In the genomic region with DNA sequence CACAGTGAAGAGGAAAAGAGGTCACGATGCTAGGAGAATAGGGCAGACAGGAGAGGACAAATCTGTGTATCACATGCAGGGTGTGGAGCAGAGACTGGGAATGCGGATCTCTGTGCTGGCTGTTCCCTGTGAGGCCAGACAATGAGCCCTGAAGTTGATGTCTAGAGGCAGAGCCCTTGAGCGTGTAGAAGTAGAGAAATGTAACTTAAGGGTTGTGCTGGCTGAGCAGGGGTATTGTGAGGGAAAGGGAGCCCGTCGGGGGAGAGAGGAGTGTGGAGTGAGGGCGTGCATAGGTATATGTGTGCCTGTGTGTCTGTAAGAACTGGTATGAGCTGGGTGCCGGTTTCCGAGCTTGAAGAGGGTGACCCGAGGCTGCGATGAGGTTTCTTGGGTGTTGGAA, we compare ENCODE assay signal across 8 mouse cellular contexts. TPM values are rescaled to one million over a fixed set of nuclear protein-coding genes. Genes with fewer than 3 reads are reported as not detected.
DNase-seq lines count a peak whose midpoint lies in the region; ATAC-seq and TF ChIP-seq lines count a peak whose summit lies in the region.

No protein-coding gene starts in this region.

- 0 out of 2 replicates have a peak, but pooled peaks cover 3% of the 10 kb centered on the region for H3K4me1 ChIP-seq in heart, embryonic 11.5 days (ENCODE audit: control insufficient read depth, insufficient read depth, low read length)
- peaks cover 12% of the 10 kb centered on the region; the same call in 1 of the 2 replicates for H3K4me1 ChIP-seq in spleen, adult 2 months (ENCODE audit: control insufficient read depth, insufficient read depth, insufficient read length)
- peaks cover 4% of the 10 kb centered on the region; the same call in 1 of the 2 replicates for H3K4me1 ChIP-seq in forebrain, embryonic 14.5 days (ENCODE audit: control insufficient read depth, insufficient read depth, low read length)
- H3K4me1 ChIP-seq in limb, embryonic 11.5 days (ENCODE audit: control insufficient read depth, insufficient read depth, low read length), result no peaks in the 10 kb centered on the region
- peaks cover 6% of the 10 kb centered on the region; the same call in 1 of the 2 replicates for H3K4me1 ChIP-seq in neural tube, embryonic 14.5 days (ENCODE audit: control insufficient read depth, insufficient read depth, low read length)

- peak; percentile 7; the same call in 1 of the 2 replicates for ATAC-seq in heart, embryonic 11.5 days (replicated peaks; ENCODE audit: insufficient number of reproducible peaks, low FRiP score, low TSS enrichment)
- ATAC-seq in forebrain, embryonic 14.5 days, result peak; percentile 40
- peak; percentile 38 for ATAC-seq in limb, embryonic 11.5 days (ENCODE audit: insufficient number of reproducible peaks, low FRiP score, low TSS enrichment, low read depth)
- peak; percentile 42 for ATAC-seq in neural tube, embryonic 14.5 days (ENCODE audit: low read depth)

- no peaks in the 10 kb centered on the region for H3K27me3 ChIP-seq in heart, embryonic 11.5 days (ENCODE audit: control insufficient read depth, insufficient read depth, low read length)
- no peaks in the 10 kb centered on the region for H3K27me3 ChIP-seq in spleen, adult 2 months (ENCODE audit: control insufficient read depth, insufficient read depth, low read length)
- H3K27me3 ChIP-seq in forebrain, embryonic 14.5 days (replicated peaks; ENCODE audit: control insufficient read depth, insufficient read depth, low read length), result no peaks in the 10 kb centered on the region
- H3K27me3 ChIP-seq in limb, embryonic 11.5 days (ENCODE audit: control insufficient read depth, insufficient read depth, low read length), result no peaks in the 10 kb centered on the region
- H3K27me3 ChIP-seq in neural tube, embryonic 14.5 days (ENCODE audit: control insufficient read depth, insufficient read depth, low read length), result no peaks in the 10 kb centered on the region

- TF ChIP-seq CTCF in spleen, adult 2 months (IDR thresholded peaks at IDR 0.05; ENCODE audit: extremely low read depth, insufficient read depth, insufficient read length, insufficient replicate concordance), result no peak

- H3K9ac ChIP-seq in heart, embryonic 11.5 days (ENCODE audit: low read depth, low read length), result peak overlapping the region; percentile 67
- H3K9ac ChIP-seq in forebrain, embryonic 14.5 days (ENCODE audit: low read length), result peak overlapping the region; percentile 66
- peak overlapping the region; percentile 48 for H3K9ac ChIP-seq in limb, embryonic 11.5 days (ENCODE audit: low read length)
- peak overlapping the region; percentile 50 for H3K9ac ChIP-seq in neural tube, embryonic 14.5 days (replicated peaks; ENCODE audit: low read depth, low read length)

- H3K27ac ChIP-seq in heart, embryonic 11.5 days (ENCODE audit: low read depth, low read length), result peak overlapping the region; percentile 29; the same call in 1 of the 2 replicates
- H3K27ac ChIP-seq in spleen, adult 2 months (ENCODE audit: insufficient read depth, low read length), result peak overlapping the region; percentile 53; the same call in 1 of the 2 replicates
- H3K27ac ChIP-seq in forebrain, embryonic 14.5 days (ENCODE audit: low read depth, low read length), result peak overlapping the region; percentile 66; the same call in 1 of the 2 replicates
- H3K27ac ChIP-seq in limb, embryonic 11.5 days (replicated peaks; ENCODE audit: low read depth, low read length), result no peak overlapping the region
- peak overlapping the region; percentile 75; the same call in 1 of the 2 replicates for H3K27ac ChIP-seq in neural tube, embryonic 14.5 days (ENCODE audit: low read depth, low read length)

- H3K36me3 ChIP-seq in heart, embryonic 11.5 days (ENCODE audit: control insufficient read depth, insufficient read depth, low read length), result no peaks in the 10 kb centered on the region
- no peaks in the 10 kb centered on the region for H3K36me3 ChIP-seq in spleen, adult 2 months (ENCODE audit: control insufficient read depth, insufficient read depth, low read length)
- H3K36me3 ChIP-seq in forebrain, embryonic 14.5 days (ENCODE audit: control insufficient read depth, insufficient read depth, low read length), result no peaks in the 10 kb centered on the region
- no peaks in the 10 kb centered on the region for H3K36me3 ChIP-seq in limb, embryonic 11.5 days (ENCODE audit: control insufficient read depth, insufficient read depth, low read length)
- no peaks in the 10 kb centered on the region for H3K36me3 ChIP-seq in neural tube, embryonic 14.5 days (ENCODE audit: control insufficient read depth, insufficient read depth, low read length)

- no peak for TF ChIP-seq POLR2A in spleen, adult 2 months (IDR thresholded peaks at IDR 0.05; ENCODE audit: low read depth, low read length)

- no peaks in the 10 kb centered on the region for H3K9me3 ChIP-seq in heart, embryonic 11.5 days (replicated peaks; ENCODE audit: control insufficient read depth, low read length)
- no peaks in the 10 kb centered on the region for H3K9me3 ChIP-seq in forebrain, embryonic 14.5 days (replicated peaks; ENCODE audit: control insufficient read depth, low read length)
- H3K9me3 ChIP-seq in limb, embryonic 11.5 days (ENCODE audit: control insufficient read depth, low read length), result no peaks in the 10 kb centered on the region
- no peaks in the 10 kb centered on the region for H3K9me3 ChIP-seq in neural tube, embryonic 14.5 days (ENCODE audit: control insufficient read depth, low read length)

- H3K4me3 ChIP-seq in heart, embryonic 11.5 days (ENCODE audit: low read depth, low read length), result peak overlapping the region; percentile 53
- H3K4me3 ChIP-seq in spleen, adult 2 months (ENCODE audit: extremely low read depth, insufficient read depth, insufficient read length), result peak overlapping the region; percentile 42; the same call in 1 of the 2 replicates
- H3K4me3 ChIP-seq in forebrain, embryonic 14.5 days (ENCODE audit: low read depth, low read length), result peak overlapping the region; percentile 40
- peak overlapping the region; percentile 28 for H3K4me3 ChIP-seq in limb, embryonic 11.5 days (ENCODE audit: low read depth, low read length)
- peak overlapping the region; percentile 34 for H3K4me3 ChIP-seq in neural tube, embryonic 14.5 days (ENCODE audit: low read depth, low read length)

- H3K4me2 ChIP-seq in heart, embryonic 11.5 days, result peak overlapping the region; percentile 75
- peak overlapping the region; percentile 56 for H3K4me2 ChIP-seq in forebrain, embryonic 14.5 days (ENCODE audit: low read length)
- H3K4me2 ChIP-seq in limb, embryonic 11.5 days (ENCODE audit: low read depth, severe bottlenecking), result peak overlapping the region; percentile 47
- H3K4me2 ChIP-seq in neural tube, embryonic 14.5 days (ENCODE audit: low read depth, low read length), result peak overlapping the region; percentile 54

- 17% methylated on average over 10 of the region's 10 CpGs for WGBS in heart, embryonic 11.5 days (ENCODE audit: insufficient replicate concordance)
- 23% methylated on average over 10 of the region's 10 CpGs for WGBS in spleen, adult 2 months
- WGBS in forebrain, embryonic 14.5 days, result 11% methylated on average over 10 of the region's 10 CpGs
- 14% methylated on average over 10 of the region's 10 CpGs for WGBS in limb, embryonic 11.5 days
- WGBS in neural tube, embryonic 14.5 days, result 8% methylated on average over 10 of the region's 10 CpGs

- no peak for DNase-seq in heart, adult 9 months (ENCODE audit: low spot score in 2 of 2)
- DNase-seq in spleen, adult 2 months (ENCODE audit: low read depth in 1 of 2, low spot score in 2 of 2), result peak in 1 of 2 experiments; percentile 40
- DNase-seq in spleen, postnatal 36 days (ENCODE audit: low spot score in 2 of 2), result no peak
- no peak for DNase-seq in forebrain, embryonic 14.5 days (ENCODE audit: low spot score)
- no peak for DNase-seq in limb, embryonic 11.5 days (ENCODE audit: low spot score)
- no peak for DNase-seq in B cell, adult 2 months

RNA-seq across cellular contexts. Expression of a gene that starts 13.5 kb away (rescaled TPM):
- not detected in 2 replicates for polyA plus RNA-seq in heart, embryonic 11.5 days (2014; fragmentation: Nextera tagmentation; extraction: Ambion mirVana)
- 3.0 and 8.5 TPM in 2 replicates for polyA plus RNA-seq in spleen, adult 2 months (2012; rRNA removed)
- polyA plus RNA-seq in forebrain, embryonic 14.5 days (2014; fragmentation: Nextera tagmentation; extraction: Ambion mirVana), result not detected in 2 replicates
- not detected in 2 replicates for polyA plus RNA-seq in limb, embryonic 11.5 days (2014; fragmentation: Nextera tagmentation; extraction: Ambion mirVana)
- not detected in 2 replicates for polyA plus RNA-seq in neural tube, embryonic 14.5 days (2014; fragmentation: Nextera tagmentation; extraction: Ambion mirVana)

RNA-seq across cellular contexts. Expression of a gene that starts 23.6 kb away (rescaled TPM):
- not detected in 2 replicates for polyA plus RNA-seq in heart, embryonic 11.5 days (2014; fragmentation: Nextera tagmentation; extraction: Ambion mirVana)
- polyA plus RNA-seq in spleen, adult 2 months (2012; rRNA removed), result 0.23 and 0.53 TPM in 2 replicates
- not detected in 2 replicates for polyA plus RNA-seq in forebrain, embryonic 14.5 days (2014; fragmentation: Nextera tagmentation; extraction: Ambion mirVana)
- not detected in 2 replicates for polyA plus RNA-seq in limb, embryonic 11.5 days (2014; fragmentation: Nextera tagmentation; extraction: Ambion mirVana)
- polyA plus RNA-seq in neural tube, embryonic 14.5 days (2014; fragmentation: Nextera tagmentation; extraction: Ambion mirVana), result not detected in 2 replicates

RNA-seq across cellular contexts. Expression of a gene that starts 23.6 kb away (rescaled TPM):
- polyA plus RNA-seq in heart, embryonic 11.5 days (2014; fragmentation: Nextera tagmentation; extraction: Ambion mirVana), result not detected in 2 replicates
- polyA plus RNA-seq in spleen, adult 2 months (2012; rRNA removed), result 0.62 and 1.7 TPM in 2 replicates
- not detected in 2 replicates for polyA plus RNA-seq in forebrain, embryonic 14.5 days (2014; fragmentation: Nextera tagmentation; extraction: Ambion mirVana)
- not detected in 2 replicates for polyA plus RNA-seq in limb, embryonic 11.5 days (2014; fragmentation: Nextera tagmentation; extraction: Ambion mirVana)
- not detected in 2 replicates for polyA plus RNA-seq in neural tube, embryonic 14.5 days (2014; fragmentation: Nextera tagmentation; extraction: Ambion mirVana)
